Mouse (Mus musculus): ENCODE measurements around the gene Dcaf6.
"Not testable (repeated sequence)": the region's sequence is repeated elsewhere in the genome, so short reads cannot be mapped to it uniquely, and the experiment has no call there.

Dcaf6 gene

GRCm38 (mm10) chr1:165421357-165421915 lies 38.8 kb downstream of the Dcaf6 start:
- DNase-seq = no peak

DNA sequence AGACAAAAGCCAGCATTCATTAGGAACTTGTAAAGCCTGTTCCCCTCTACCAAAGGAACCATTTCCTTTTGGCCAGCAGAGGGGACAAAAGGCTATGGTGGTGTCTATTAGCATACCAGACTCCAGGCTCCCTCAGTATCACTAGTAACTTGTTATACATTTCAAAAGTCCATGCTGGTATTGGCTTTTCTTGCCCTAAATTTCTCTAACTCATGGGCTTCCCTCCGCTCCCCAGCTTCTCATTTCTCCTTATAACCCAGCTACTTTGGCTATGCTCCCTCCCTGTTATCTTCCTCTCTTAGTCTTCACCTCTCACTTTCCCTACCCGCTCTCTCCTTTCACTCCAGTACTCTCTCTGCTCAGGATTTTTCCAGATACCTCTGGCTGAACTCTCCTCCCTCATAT lies 63.9 kb downstream of the Dcaf6 start:
- no peak for DNase-seq

DNA sequence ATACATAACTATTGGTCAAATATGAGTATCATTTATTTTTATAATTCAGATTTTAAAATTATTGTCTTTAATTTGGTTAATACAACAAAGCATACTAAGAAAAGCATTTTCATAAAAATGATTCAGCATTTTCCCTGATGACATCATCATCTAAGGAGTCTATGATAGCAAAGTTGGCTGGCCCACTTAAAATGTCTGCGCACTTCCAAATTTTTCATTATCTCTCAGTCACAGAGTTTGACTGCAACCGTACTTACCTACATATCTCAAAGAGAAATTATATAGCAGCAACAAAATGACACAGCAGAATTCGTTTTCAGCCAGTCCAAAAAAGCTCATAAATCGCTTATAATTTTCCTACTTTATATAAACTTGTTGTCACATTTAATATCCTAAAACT lies 64.3 kb downstream of the Dcaf6 start:
- DNase-seq = no peak

DNA sequence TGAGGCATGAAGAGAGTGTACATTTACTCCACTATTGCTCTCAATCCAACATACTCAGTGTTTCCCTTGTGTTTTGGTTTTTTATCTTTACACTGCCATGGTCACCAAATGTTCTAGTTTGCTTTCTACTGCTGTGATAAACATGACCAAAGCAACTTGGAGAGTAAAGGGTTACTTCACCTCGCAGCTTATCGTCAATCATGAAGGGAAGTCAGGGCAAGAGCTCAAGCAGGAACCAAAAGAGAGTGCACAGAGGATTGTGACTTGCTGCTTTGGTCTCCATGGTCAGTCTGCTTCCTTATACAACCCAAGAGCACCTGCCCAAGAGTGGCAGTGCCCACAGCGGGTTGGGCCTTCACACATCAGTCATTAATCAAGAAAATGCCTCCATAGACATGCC lies 65.4 kb downstream of the Dcaf6 start:
- DNase-seq = no peak

DNA sequence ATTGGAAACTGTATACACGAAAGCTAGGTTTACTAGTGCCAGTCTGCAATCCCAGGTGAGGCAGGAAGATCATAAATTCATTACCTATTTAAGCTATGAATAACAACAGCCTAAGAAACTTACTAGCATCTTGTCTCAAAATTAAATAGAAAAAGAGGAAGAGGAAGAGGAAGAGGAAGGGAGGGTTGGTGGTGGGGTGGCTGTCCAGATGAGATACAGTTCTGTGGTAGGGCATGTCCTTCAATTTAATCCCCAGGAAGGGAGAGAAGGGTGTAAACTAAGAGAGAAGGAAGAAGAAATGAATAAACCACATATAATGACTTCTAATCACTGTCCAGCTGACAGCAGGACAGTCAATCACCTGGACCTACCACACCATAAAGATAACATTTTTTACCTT lies 67.2 kb downstream of the Dcaf6 start:
- DNase-seq = no peak

- peak; percentile 28 to 30 for DNase-seq
Measured at GRCm38 (mm10) chr1:165388716-165389115, 71.6 kb downstream of the Dcaf6 start.

GRCm38 (mm10) chr1:165386525-165386923 lies 73.8 kb downstream of the Dcaf6 start:
- DNase-seq = no peak

GRCm38 (mm10) chr1:165385810-165386524 lies 74.3 kb downstream of the Dcaf6 start:
- no peak for DNase-seq

DNA sequence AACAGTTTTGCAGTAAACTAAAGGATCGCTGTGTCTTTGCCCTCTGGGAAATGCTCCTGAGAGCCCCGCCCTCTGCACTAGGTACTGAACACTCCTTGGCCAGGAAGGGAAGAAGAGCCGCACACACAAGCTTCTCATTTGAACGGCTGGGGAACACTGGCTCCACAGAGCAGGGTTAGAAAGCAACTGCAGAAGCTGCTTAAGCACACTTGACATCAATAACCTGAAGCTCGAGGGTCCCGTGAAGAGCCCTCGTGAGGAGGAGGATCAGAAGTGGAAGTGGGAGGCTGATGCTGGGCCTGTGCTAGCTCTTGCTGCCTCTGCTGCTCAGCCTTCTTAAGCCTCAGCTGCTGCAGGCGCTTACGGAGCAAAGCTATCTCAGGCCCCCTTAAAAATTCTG lies 86.4 kb downstream of the Dcaf6 start:
- no peak for DNase-seq

- DNase-seq = no peak
Measured at GRCm38 (mm10) chr1:165370990-165371389, 89.3 kb downstream of the Dcaf6 start.

GRCm38 (mm10) chr1:165365057-165365456 lies 95.2 kb downstream of the Dcaf6 start:
- no peak for DNase-seq

- DNase-seq = no peak
Measured at GRCm38 (mm10) chr1:165363271-165363670, 97.0 kb downstream of the Dcaf6 start.

- no peak for DNase-seq
Measured at GRCm38 (mm10) chr1:165356347-165356746, 103.9 kb downstream of the Dcaf6 start.

DNA sequence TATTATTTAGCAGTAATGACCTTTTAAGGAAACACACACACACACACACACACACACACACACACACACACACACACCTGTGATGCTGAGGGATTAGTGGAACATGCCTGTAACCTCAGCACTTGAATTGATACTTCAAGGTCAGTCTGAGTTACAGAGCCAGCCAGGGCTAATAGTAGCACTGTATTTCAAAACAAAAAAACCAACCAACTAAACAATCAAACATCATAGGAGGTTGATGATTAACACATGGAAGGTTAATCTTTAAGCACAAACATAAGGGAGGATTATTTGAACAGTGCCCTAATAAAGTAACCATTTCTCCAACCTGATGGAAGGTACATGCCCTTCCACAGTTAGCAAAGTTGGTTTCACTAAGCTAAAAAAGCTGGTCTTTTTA lies 111.6 kb downstream of the Dcaf6 start:
- no peak for DNase-seq

DNA sequence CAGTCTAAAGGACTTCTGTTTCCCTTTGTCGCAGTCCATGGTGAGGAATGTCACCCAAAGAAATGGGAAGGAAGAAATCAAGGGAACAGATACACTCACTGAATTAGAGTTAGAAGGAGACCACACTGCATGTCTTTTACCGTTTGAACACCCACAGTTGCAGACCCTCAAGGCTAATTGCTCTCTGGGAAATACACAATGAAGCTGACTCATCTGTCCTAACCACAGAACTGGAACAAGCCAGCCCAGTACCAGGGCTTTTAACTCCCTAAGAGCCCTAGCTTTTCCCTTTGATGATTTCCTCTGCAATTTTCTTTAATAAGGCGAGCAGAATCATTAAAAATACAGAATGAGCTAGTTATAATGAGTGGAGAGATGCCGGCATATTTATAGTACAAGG lies 115.8 kb downstream of the Dcaf6 start:
- no peak for DNase-seq

- no peak for DNase-seq
Measured at GRCm38 (mm10) chr1:165342126-165342525, 118.1 kb downstream of the Dcaf6 start.

GRCm38 (mm10) chr1:165332797-165333196 lies 127.5 kb downstream of the Dcaf6 start:
- DNase-seq = no peak

DNA sequence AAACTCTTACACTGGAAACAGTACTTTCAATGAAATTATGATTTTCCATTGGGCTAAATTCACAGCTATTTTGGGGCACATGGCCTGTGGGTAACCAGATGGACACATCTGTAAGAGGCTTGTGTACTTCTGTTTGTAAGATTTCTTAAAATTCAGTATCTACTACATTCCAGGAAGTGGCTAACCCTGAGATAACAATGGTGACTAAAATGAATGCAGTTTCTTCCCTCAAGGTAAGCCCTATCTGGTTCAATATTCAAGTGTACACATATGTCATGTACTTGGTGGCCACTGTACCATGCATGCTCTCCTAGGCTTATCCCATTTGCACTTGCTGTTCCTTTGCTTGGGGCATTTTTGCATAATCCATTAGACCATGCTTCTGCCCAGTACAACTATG lies 129.4 kb downstream of the Dcaf6 start:
- DNase-seq = no peak

- DNase-seq = not testable (repeated sequence)
Measured at GRCm38 (mm10) chr1:165328384-165329289, 131.6 kb downstream of the Dcaf6 start.

DNA sequence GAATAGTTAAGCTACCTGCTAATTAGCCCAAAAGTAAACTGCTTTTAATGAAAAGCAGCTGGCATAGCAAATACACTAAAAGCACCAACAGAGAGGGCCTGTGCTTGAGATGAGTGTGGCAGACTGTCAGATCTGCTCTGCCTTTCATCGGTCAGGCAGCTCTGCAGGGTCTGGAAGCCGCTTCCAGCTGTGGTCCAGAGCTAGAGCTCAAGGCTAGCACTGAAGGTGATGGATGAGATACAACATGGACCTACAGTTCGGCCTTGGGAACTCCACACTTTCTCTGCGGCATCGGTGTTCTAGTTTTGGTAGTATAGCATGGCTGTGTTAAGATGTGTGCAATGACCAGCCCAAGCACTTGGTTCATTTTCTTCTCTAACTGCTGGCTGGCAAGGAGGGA lies 132.4 kb downstream of the Dcaf6 start:
- DNase-seq = no peak

GRCm38 (mm10) chr1:165327370-165327769 lies 132.9 kb downstream of the Dcaf6 start:
- DNase-seq = no peak

DNA sequence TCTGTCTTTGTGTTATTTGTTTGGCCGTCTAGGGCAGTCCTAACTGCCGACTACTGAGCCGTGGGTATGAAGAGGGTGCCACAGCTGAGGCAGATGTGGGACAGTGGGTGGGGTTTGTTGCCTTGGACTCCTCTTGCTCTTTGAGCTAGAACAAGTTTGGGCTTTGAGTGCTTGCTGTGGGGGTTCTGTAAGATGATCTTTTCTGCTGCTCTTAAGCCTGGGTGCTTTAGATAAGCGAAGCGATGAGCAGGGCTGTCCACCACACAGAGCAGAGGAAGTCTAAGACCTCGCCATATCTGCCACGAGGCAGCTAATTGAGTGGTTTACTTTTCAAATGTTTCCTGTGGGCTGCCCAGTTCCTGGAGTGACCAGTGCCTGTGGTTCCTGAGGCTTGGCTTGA lies 137.3 kb downstream of the Dcaf6 start:
- no peak for DNase-seq

DNA sequence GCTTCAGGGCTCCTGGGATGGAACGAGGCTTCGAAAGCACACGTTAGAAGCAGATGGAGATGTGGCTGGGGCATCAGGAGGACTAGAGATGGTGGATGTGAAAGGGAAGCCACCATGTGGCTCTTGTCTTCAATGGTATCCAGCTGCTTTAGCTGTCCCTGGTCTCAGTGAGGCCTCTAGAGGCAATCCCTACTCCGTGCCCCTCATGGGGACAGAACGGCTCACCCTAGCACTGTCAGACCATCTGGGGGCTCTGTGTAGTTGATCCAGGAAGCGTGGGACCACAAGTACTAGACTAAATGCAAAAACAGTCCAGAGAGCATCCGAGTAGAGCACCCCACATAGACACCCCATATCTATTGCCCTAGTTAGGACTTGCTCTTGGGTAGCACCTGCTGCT lies 138.4 kb downstream of the Dcaf6 start:
- no peak for DNase-seq

- peak; percentile 13 to 16 for DNase-seq
Measured at GRCm38 (mm10) chr1:165321393-165321861, 138.8 kb downstream of the Dcaf6 start.

Data from cerebellum, postnatal 14 days (tissue).